Mouse (Mus musculus): ENCODE results near the gene Sympk. TPM values are rescaled to one million over a fixed set of nuclear protein-coding genes. Genes with fewer than 3 reads are reported as not detected.
A peak's percentile ranks its signal among the peaks of the same experiment; 100 is the strongest.
"Not testable (repeated sequence)": the region's sequence is repeated elsewhere in the genome, so short reads cannot be mapped to it uniquely, and the experiment has no call there.

Gene Sympk
- total RNA-seq, 1 experiment from 2014 or later: 120 TPM

GRCm38 (mm10) chr7:19052345-19053135 is 28.4 kb downstream of the Sympk start:
- no peak for DNase-seq

GRCm38 (mm10) chr7:19053136-19053532 is 29.0 kb downstream of the Sympk start:
- DNase-seq: no peak

- no peak for DNase-seq
Observed at GRCm38 (mm10) chr7:19054047-19054776, 30.0 kb downstream of the Sympk start, which contains the start of gene Rsph6a. Rsph6a (plus strand) TSS chr7:19054690.

GRCm38 (mm10) chr7:19054777-19055076 is 30.6 kb downstream of the Sympk start:
- DNase-seq: no peak

- DNase-seq: no peak
Observed at GRCm38 (mm10) chr7:19055108-19055507, 30.9 kb downstream of the Sympk start.

GRCm38 (mm10) chr7:19057405-19057804 is 33.2 kb downstream of the Sympk start:
- DNase-seq: no peak

- DNase-seq: no peak
Observed at GRCm38 (mm10) chr7:19065896-19066295, 41.7 kb downstream of the Sympk start.

GRCm38 (mm10) chr7:19067063-19067462 is 42.9 kb downstream of the Sympk start:
- DNase-seq: no peak

GRCm38 (mm10) chr7:19067935-19068334 is 43.8 kb downstream of the Sympk start:
- no peak for DNase-seq

- peak; percentile 67 for DNase-seq
Observed at GRCm38 (mm10) chr7:19068707-19069106, 44.5 kb downstream of the Sympk start.

GRCm38 (mm10) chr7:19069500-19069899 is 45.3 kb downstream of the Sympk start:
- DNase-seq: no peak

- DNase-seq: not testable (repeated sequence)
Observed at GRCm38 (mm10) chr7:19071024-19071423, 46.8 kb downstream of the Sympk start.

- DNase-seq: peak; percentile 51
Observed at GRCm38 (mm10) chr7:19073504-19073903, 49.3 kb downstream of the Sympk start.

- DNase-seq: no peak
Observed at GRCm38 (mm10) chr7:19074494-19074893, 50.3 kb downstream of the Sympk start.

GRCm38 (mm10) chr7:19075231-19075630 is 51.1 kb downstream of the Sympk start:
- no peak for DNase-seq

GRCm38 (mm10) chr7:19075723-19076585 is 51.8 kb downstream of the Sympk start, which contains the start of gene Dmwd:
Dmwd (plus strand) TSS chr7:19076227.
- peak; percentile 94 for DNase-seq

- DNase-seq: peak; percentile 26
Observed at GRCm38 (mm10) chr7:19076586-19076991, 52.4 kb downstream of the Sympk start.

- no peak for DNase-seq
Observed at GRCm38 (mm10) chr7:19077761-19078160, 53.6 kb downstream of the Sympk start.

- no peak for DNase-seq
Observed at GRCm38 (mm10) chr7:19078732-19079131, 54.6 kb downstream of the Sympk start.

- DNase-seq: no peak
Observed at GRCm38 (mm10) chr7:19080451-19080950, 56.3 kb downstream of the Sympk start.

GRCm38 (mm10) chr7:19082171-19082570 is 58.0 kb downstream of the Sympk start:
- no peak for DNase-seq

- DNase-seq: peak; percentile 22
Observed at GRCm38 (mm10) chr7:19083096-19083495, 58.9 kb downstream of the Sympk start.

All from adrenal gland, postnatal 25 days (tissue).